Mouse (Mus musculus) ES-E14 (cell line): ENCODE data around the gene Il12a. TPM values are rescaled to one million over a fixed set of nuclear protein-coding genes. Genes with fewer than 3 reads are reported as not detected.

ENCODE experiments used
- DNase-seq: peaks from one replicate; pipeline ENCODE4 v3.0.0-alpha.2; 2013; ENCODE audit warnings: low read depth, low spot score
- H3K27ac ChIP-seq: 2 replicates; pipeline ENCODE4 v1.5.1; 2012; ENCODE audit warnings: low read depth, mild to moderate bottlenecking, low read length, moderate library complexity, mixed read lengths; ENCODE audit not compliant: poor library complexity, insufficient read depth, severe bottlenecking
- H3K36me3 ChIP-seq: 2 replicates; pipeline ENCODE4 v1.6.1; 2012; ENCODE audit warnings: mild to moderate bottlenecking, low read length, moderate library complexity, mixed read lengths; ENCODE audit not compliant: control insufficient read depth, poor library complexity, insufficient read depth, severe bottlenecking
- H3K4me1 ChIP-seq, 2 experiments: fragments of 150-350 bp in 1 of 2; sonication (generic) in 1 of 2; 2 replicates each; pipeline ENCODE4 v1.6.1; 2012; ENCODE audit warnings: low read length in 2 of 2, mild to moderate bottlenecking in 1 of 2, mixed read lengths in 1 of 2; ENCODE audit not compliant: control insufficient read depth in 2 of 2, insufficient read depth in 2 of 2, poor library complexity in 1 of 2
- H3K4me3 ChIP-seq, 2 experiments: fragments of 150-350 bp in 1 of 2; sonication (generic) in 1 of 2; 2 replicates each; pipeline ENCODE4 v1.5.1; 2012; ENCODE audit warnings: low read length in 2 of 2, low read depth in 1 of 2, mild to moderate bottlenecking in 1 of 2, mixed read lengths in 1 of 2; ENCODE audit not compliant: insufficient read depth in 1 of 2, poor library complexity in 1 of 2, severe bottlenecking in 1 of 2
- H3K9ac ChIP-seq: 2 replicates; pipeline ENCODE4 v1.6.1; 2012; ENCODE audit warnings: low read depth, mild to moderate bottlenecking, low read length, mixed read lengths; ENCODE audit not compliant: poor library complexity, insufficient read depth, severe bottlenecking
- H3K9me3 ChIP-seq: fragments of 150-350 bp; sonication (generic); 2 replicates; pipeline ENCODE4 v1.6.1; 2012; ENCODE audit warnings: low read depth, mild to moderate bottlenecking, low read length; ENCODE audit not compliant: control insufficient read depth, insufficient read depth
- CHD2 ChIP-seq: IDR thresholded peaks from 2 replicates; pipeline ENCODE4 v1.6.1; 2014; ENCODE audit warnings: mild to moderate bottlenecking, low read depth, low read length, inconsistent platforms
- HCFC1 ChIP-seq: IDR thresholded peaks from 2 replicates; pipeline ENCODE4 v1.6.1; 2012; ENCODE audit warnings: low read length, inconsistent platforms, borderline replicate concordance; ENCODE audit not compliant: insufficient read depth
- MAFK ChIP-seq: IDR thresholded peaks from 2 replicates; pipeline ENCODE4 v1.6.1; 2014; ENCODE audit warnings: mild to moderate bottlenecking, low read depth, low read length, inconsistent platforms; ENCODE audit not compliant: insufficient read depth
- ZC3H11A ChIP-seq: IDR thresholded peaks from 2 replicates; pipeline ENCODE4 v1.6.1; 2012; ENCODE audit warnings: low read depth, mild to moderate bottlenecking, inconsistent platforms, low read length, borderline replicate concordance
- ZNF384 ChIP-seq: IDR thresholded peaks from 2 replicates; pipeline ENCODE4 v1.6.1; 2012; ENCODE audit warnings: low read depth, low read length, inconsistent platforms
- in situ Hi-C, 2 experiments: fragments of 600-800 bp; cut with MboI; formaldehyde crosslinking; loops; one replicate each; pipeline ENCODE4 v1.15.1; 2025; ENCODE audit warnings: low sequenced_read_pairs in 2 of 2, inconsistent platforms in 1 of 2; ENCODE audit not compliant: unreplicated experiment in 2 of 2
- total RNA-seq: library from RNA; depleted of rRNA; stranded (reverse); fragments of 300-350 nt; gene quantifications from 2 replicates; pipeline ENCODE4 v1.2.3, GENCODE M21; 2012

Il12a gene
- total RNA-seq, 1 experiment, result not detected

DNA sequence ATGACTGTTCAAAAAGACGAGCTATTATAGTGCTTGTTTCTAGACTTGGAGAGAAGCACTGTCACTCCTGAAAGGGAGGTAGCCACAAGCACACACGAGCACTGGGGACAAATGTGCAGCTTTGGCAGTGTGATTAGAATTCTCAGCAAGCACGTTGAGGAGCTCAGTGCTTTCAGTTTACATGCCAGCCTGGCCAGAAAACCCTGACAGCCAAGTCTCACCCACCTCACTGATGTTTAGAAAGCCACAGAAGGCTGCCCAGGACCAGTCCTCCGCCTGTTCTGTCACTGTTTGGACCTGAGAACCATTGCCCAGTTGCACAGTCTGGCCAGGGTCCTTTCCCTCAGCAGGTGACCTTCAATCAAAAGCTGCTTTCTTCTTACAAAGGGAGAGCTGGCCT lies 29.9 kb upstream of the Il12a start:
- in situ Hi-C loops, result no loop called here
- Histone ChIP-seq H3K36me3 (no peaks in the 10 kb centered on the region), H3K4me3 (no peak overlapping the region), H3K4me1 (no peaks in the 10 kb centered on the region), H3K27ac (no peak overlapping the region), H3K9ac (no peak overlapping the region), H3K9me3 (no peaks in the 10 kb centered on the region)
- TF ChIP-seq ZNF384, result no peak
- no peak for TF ChIP-seq CHD2
- no peak for TF ChIP-seq MAFK
- no peak for TF ChIP-seq HCFC1
- no peak for TF ChIP-seq ZC3H11A
- DNase-seq, result no peak

- no peak for TF ChIP-seq CHD2
- TF ChIP-seq ZNF384, result no peak
- TF ChIP-seq MAFK, result no peak
- no peak for TF ChIP-seq ZC3H11A
- TF ChIP-seq HCFC1, result no peak
- no peak overlapping the region for H3K4me3 ChIP-seq
- in situ Hi-C loops, result no loop called here
- no peak for DNase-seq
- H3K27ac ChIP-seq, result no peak overlapping the region
- H3K4me1 ChIP-seq, result no peaks in the 10 kb centered on the region
- no peaks in the 10 kb centered on the region for H3K36me3 ChIP-seq
- H3K9ac ChIP-seq, result no peak overlapping the region
- no peaks in the 10 kb centered on the region for H3K9me3 ChIP-seq
Observed at GRCm38 (mm10) chr3:68662386-68662785, 28.1 kb upstream of the Il12a start.

DNA sequence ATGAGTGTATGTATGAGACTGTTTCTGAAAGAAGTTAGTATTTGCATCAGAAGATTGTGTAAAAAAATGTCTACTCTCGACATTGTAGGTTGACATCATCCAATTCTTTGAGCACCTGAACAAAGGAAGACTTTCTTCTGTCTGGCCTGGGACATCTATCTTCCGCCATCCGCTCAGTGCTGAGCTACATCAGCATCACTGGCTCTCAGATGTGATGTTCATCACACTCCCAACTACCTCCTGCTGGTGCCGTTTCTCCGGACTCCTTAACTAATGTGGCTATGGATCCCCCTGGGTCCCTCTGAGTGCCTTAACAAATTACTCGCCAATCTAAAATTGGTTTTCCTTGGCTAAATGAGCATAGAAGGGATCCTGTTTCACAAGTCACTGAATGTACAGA lies 26.1 kb upstream of the Il12a start:
- Histone ChIP-seq H3K27ac (no peak overlapping the region), H3K9me3 (no peaks in the 10 kb centered on the region), H3K9ac (no peak overlapping the region), H3K4me1 (no peaks in the 10 kb centered on the region), H3K4me3 (no peak overlapping the region), H3K36me3 (no peaks in the 10 kb centered on the region)
- DNase-seq, result no peak
- in situ Hi-C loops, result no loop called here
- no peak for TF ChIP-seq HCFC1
- TF ChIP-seq MAFK, result no peak
- TF ChIP-seq CHD2, result no peak
- no peak for TF ChIP-seq ZNF384
- no peak for TF ChIP-seq ZC3H11A

DNA sequence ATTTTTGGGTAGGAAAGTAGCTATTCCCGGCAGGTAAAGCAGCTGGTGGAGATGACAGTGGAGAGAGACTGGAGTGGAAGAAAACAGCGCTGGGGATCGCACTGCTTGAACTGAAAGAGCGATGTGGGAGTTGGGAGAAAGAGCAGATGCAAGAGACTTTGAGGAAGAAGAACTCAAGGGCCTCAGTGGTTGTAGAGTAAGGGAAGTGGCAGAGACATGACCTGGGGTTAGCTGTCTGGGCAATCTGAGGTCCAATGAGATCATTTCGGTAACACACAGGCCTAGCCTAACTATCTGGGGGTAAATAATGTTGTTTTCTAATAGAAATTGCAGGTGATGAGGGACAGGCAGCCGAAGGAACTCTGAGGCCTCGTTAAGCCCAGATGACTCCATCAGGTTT lies 24.1 kb upstream of the Il12a start:
- no peak for TF ChIP-seq ZNF384
- in situ Hi-C loops, result no loop called here
- Histone ChIP-seq H3K4me3 (no peak overlapping the region), H3K4me1 (no peaks in the 10 kb centered on the region), H3K27ac (no peak overlapping the region), H3K9ac (no peak overlapping the region), H3K9me3 (no peaks in the 10 kb centered on the region), H3K36me3 (no peaks in the 10 kb centered on the region)
- DNase-seq, result no peak

DNA sequence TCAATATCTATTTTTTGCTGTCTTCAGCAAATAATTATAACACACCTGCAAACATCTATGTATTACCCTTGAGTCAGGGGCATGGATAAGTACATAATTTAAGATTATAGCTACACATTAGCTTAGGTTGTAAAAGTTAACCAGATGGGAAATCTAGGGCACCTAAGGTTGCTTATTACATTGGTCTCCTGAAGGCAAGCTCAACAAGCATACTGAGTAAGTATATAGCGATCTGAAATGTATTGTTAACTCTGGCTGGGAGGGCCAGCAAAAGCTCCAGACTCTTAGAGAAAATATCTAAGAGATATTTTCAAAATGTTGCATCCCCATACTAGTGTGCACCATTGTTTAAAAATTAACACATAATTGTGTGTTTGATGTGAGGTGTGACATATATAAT lies 22.6 kb upstream of the Il12a start:
- DNase-seq, result no peak
- no peaks in the 10 kb centered on the region for H3K4me1 ChIP-seq
- no peak overlapping the region for H3K9ac ChIP-seq
- TF ChIP-seq ZC3H11A, result no peak
- no peak for TF ChIP-seq ZNF384
- TF ChIP-seq HCFC1, result no peak
- TF ChIP-seq CHD2, result no peak
- no peak for TF ChIP-seq MAFK
- no peaks in the 10 kb centered on the region for H3K9me3 ChIP-seq
- in situ Hi-C loops, result no loop called here
- no peak overlapping the region for H3K4me3 ChIP-seq
- H3K36me3 ChIP-seq, result no peaks in the 10 kb centered on the region
- no peak overlapping the region for H3K27ac ChIP-seq
